Mouse (Mus musculus): ENCODE results near the gene Bicc1.

GRCm38 (mm10) chr10:71138132-71138851 lies 21.2 kb downstream of the Bicc1 start:
- no peak for TF ChIP-seq CTCF (IDR thresholded peaks at IDR 0.05)
- no peak for TF ChIP-seq EP300 (IDR thresholded peaks at IDR 0.05)
